Mouse (Mus musculus): ENCODE data around the gene Lrrc15.
A peak's percentile ranks its signal among the peaks of the same experiment; 100 is the strongest.

The Lrrc15 gene

DNA sequence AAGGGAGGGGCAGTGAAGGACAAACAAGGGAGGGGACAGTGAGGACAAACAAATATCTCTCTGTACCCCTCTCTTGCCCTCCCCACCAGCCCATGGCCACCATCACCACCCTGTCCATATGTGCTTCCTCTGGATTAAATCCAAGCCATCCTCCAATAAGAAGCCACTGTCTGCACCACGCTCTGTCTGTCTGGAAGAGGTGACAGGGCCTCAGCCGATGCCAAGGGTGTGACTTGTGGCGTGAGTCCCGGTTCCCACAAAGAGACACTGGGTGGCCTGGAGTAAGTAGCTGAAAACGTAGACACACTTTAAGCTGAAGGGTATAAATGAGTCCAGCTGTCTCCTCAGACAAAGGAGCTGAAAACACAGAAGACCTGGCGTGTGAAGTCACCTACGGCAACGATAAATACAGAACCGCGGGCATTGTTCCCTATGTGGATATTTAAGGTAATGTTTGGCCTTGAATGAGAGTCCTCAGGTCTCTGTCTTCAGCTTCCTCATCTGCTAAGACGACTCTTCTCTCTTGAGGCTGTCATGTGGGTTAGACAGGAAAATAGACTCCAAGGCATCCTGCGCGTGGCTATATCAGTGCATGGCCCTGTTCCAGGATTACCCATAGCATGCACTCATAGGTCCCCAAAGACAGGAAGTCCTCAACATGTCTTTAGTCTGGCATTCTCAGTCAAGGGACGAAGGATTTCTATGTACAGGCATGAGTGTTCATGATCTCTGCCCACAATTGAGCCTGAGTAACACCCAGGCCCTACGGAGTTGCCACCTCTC lies 7.3 kb downstream of the Lrrc15 start:
- no peak for DNase-seq

- no peak for DNase-seq
Observed at GRCm38 (mm10) chr16:30273065-30273464, 10.0 kb downstream of the Lrrc15 start.

DNA sequence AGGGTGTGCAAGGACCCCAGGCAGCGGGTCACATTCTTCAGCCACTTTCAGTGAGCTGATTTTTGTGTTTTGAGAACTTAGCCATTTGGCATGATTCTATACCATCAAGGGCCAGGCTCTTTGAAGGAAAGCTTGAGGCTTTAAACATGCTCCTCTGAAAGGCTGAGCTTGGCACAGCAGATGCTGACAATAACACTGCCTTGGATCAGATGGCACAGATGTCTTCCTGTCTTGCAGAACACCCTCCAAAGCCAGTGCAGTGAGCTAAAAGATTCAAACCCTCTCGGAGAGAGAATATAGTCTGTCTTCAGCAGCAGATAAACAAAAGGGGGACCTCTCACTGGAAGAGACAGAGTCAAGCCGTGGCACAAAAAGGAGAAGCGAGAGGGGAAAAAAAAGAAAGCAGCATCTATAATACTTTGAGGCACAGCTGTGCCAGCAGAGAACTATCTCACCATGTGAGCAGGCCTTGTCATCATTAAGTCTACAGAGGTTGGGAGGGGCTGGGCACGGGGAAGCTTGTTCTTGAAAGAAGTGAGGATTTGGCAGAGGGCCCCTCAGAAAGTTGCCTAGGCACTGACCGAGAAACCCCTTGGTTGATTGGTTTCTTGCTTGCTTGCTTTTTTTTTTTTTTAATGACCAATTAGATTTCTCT lies 11.0 kb downstream of the Lrrc15 start:
- DNase-seq = no peak

DNA sequence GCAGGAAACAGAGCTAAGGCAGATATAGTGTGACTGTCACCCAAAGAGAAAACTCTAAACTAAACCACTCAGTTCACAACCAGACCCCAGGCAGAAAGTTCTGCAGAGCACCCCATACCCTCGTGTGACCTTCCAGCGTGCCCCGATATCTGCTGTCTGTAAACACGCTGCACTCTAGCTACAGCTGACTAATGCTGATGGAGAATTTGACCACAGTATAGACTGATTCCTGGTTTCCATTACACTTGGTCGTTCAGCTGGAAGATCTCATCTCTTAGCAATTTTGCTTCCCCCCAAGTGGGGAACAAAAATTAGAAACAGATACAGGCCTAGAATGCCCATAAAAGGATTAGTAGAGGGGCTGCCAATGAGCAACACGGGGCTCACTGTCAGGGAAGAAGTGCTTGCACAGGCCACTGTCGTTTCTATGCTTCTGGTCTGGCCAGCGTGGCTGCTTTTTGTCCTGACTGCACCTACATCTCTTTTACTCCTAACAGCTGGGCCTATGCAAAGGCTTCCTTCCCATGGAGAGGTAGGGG lies 11.8 kb downstream of the Lrrc15 start:
- DNase-seq = no peak

- no peak for DNase-seq
Observed at GRCm38 (mm10) chr16:30267359-30267758, 15.7 kb downstream of the Lrrc15 start, which contains the start of gene Cpn2. Cpn2 (minus strand) TSS chr16:30267499.

- no peak for DNase-seq
Observed at GRCm38 (mm10) chr16:30266561-30266960, 16.5 kb downstream of the Lrrc15 start.

- DNase-seq = no peak
Observed at GRCm38 (mm10) chr16:30265611-30266010, 17.4 kb downstream of the Lrrc15 start.

DNA sequence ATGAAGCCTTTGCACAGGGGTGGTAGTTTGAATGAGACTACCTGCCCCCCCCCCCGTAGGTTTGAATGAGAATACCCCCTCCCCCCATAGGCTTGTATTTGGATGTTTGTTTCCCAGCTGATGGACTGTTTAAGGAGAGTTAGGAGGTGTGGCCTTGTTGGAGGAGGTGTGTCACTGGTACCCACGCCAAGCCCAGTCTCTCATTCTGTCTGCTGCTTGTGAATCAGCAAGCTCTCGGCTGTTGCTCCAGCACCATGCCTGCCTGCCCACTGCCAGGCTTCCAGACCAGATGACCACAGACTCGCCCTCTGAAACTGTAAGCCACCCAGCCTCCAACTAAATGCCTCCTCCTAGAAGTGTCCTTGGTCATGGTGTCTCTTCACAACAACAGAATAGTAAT lies 19.9 kb downstream of the Lrrc15 start:
- no peak for DNase-seq

DNA sequence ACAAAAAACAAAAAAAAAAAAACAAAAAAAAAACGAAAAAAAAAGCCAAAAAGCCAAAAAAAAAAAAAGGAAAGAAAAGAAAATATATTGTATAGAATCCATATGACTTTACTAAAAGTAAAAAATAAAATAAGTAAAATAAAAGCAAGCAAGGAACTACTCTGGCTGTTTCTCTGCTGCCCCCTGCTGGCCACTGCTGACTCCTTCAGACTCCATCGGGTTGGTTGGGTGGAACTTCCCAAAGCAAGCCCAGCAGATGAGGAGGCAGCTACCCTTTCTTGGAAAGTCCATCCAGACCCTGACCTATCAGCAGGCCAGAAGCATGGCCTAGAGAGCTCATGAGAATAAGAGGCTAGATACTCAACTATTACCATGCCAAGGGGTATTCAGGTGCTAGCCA lies 20.4 kb downstream of the Lrrc15 start:
- peak; percentile 74 for DNase-seq

GRCm38 (mm10) chr16:30262157-30262556 lies 20.9 kb downstream of the Lrrc15 start:
- DNase-seq = no peak

DNA sequence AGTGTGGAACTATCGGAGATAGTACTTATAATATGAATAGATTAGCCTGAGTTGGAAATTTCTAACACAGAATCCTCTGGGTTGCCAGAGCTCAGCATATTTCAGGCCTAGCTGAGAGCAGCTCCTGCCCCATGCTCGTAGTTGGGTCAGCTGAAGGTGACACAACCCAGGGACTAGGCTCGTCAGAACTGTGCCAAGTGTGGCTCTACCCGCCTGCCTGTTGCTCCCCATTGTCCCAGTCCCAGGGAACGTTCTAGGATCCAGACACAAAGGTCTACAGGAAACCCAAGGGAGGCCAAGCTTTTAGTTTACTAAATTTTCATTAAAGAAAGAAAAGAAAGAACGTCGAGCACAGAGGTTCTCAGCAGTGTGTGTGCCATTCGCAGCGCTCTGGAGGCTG lies 21.7 kb downstream of the Lrrc15 start:
- no peak for DNase-seq

DNA sequence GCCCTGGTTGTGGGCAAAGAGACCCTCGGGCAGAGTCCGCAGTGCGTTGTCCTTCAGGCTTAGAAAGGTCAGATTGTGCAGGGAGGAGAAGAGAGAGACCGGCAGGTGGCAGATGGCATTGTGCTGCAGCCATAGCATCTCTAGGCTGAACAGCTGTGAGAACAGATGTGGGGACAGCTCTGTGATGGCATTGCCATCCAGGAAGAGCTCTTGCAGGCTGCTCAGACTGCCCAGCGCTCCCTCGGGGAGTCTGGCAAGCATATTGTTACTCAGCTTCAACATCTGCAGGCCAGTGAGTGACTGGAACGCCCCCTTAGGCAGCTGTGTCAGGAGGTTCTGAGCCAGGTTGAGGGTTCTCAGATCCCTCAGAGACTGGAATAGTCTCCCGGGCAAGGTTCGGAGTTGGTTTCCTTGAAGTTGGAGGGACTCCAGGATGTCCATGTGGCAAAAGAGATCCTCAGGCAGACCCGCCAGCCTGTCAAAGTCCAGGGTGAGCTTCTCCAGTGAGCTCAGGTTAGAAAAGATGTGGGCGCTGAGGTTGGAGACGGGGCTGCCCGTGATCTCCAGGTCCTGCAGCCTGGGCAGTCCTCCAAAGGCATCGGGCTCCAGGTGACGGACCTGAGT lies 22.9 kb downstream of the Lrrc15 start:
- DNase-seq = peak; percentile 78

DNA sequence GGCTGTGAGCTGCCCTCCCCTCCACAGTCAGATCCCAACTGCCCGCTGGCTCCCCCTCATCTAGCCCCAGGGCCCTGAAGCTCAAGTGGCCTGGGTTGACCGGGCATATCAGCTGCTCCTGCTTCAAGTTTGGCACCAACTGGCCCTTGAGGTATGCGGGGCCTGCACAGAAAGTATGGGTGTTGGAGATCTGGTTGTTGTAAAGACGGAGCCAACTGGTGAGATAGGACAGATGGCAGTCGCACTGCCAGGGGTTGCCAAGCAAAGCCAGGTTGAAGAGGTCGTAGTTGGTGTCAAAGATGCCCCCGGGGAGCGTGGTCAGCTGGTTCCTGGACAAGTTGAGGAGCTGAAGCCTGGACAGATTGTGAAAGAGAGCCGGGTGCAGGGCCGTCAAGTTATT lies 23.6 kb downstream of the Lrrc15 start:
- no peak for DNase-seq

DNA sequence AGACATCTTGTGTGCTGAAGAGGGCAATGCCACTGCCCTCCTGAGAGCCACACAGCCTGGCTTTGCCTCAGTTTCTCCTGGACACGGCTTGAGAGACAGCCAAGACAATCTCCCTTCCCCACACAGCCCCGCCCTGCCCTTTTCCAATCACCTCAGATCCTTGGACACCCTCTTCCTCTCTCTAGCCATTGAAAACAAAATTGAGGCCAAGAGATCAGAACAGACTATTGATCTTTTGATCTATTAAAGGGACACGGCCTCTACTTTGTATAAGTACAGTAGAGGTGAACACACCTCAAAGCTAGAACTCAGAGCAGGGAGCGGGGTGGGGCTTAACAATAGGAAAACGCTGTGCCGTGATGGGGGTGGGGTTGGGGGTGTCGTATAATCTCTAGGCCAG lies 24.6 kb downstream of the Lrrc15 start:
- no peak for DNase-seq

- no peak for DNase-seq
Observed at GRCm38 (mm10) chr16:30257718-30258117, 25.3 kb downstream of the Lrrc15 start.

GRCm38 (mm10) chr16:30255061-30255460 lies 28.0 kb downstream of the Lrrc15 start:
- DNase-seq = no peak

GRCm38 (mm10) chr16:30253900-30254299 lies 29.2 kb downstream of the Lrrc15 start:
- peak; percentile 26 for DNase-seq

DNA sequence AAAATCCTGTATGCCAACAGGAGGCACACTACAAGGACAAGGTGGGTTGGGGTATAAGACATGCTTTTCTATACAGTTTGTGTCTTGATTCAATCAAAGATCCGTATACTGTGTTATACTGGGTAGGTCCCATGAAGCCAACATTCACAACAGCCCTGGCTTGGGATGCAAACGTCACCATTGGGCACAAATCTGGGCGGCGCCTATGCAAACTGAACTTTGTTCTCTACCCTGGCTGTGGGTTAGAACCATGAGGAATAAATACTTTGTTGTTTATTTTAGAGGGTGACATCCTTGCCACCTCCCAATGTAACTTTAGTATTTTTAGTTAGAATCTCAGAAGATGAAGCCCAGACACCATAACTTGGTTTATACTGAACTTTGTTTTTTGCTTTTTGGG lies 29.7 kb downstream of the Lrrc15 start:
- DNase-seq = peak; percentile 27

- peak; percentile 88 for DNase-seq
Observed at GRCm38 (mm10) chr16:30252003-30252418, 31.0 kb downstream of the Lrrc15 start.

GRCm38 (mm10) chr16:30244037-30244700 lies 38.9 kb downstream of the Lrrc15 start:
- DNase-seq = no peak

DNA sequence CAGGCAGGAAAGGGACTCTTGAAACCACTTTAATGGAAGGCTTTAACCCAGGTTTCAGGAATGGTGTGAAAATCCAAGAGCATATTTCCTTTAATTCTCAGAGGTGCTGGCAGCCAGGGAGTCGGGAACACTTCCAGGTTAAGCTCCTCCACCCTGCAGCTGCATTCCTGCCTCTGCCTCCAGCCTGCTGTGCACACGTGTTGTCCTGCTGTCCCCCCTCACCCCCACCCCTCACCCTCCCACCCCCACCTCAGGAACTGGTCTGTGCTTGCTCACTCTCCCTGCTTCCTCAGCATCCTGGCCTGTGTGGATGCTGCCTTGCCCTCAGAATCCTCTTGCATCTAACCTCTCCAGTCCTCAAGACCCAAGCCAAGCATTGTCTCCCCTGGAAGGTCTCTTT lies 41.4 kb downstream of the Lrrc15 start:
- DNase-seq = no peak

GRCm38 (mm10) chr16:30238791-30239190 lies 44.3 kb downstream of the Lrrc15 start:
- peak; percentile 65 for DNase-seq

DNA sequence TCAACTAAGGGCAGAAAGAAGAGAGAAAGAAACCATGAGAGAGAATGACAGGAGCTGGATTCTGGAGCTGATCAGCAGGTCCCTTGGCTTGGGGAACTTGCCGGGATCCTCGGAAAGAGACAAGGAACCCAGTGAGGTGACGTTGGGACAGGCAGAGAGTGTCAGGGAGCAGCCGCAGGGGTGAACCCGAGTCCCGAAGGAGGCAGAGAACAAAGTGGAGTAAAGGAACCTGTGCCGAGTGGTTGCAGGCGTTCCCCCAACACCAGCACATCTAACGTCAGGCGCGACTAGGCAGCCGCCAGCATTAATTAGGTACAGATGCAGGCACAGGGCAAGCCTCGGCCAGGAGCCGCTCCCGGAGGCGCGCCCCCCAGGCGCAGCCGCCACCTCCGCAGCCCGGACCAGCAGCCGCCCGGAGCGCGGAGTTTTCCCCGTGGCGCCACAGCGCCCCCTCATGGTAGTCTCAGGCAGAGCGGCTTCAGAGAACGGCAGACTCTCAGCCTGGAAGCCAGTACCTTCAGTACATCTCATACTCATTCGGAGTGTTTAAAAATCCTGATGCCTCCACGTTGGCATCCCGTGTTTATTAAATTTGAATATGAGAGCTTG lies 46.9 kb downstream of the Lrrc15 start:
- DNase-seq = peak; percentile 77
